ENCODE assay signal across 9 mouse cellular contexts in genomic region chr2:110085701-110086143, GRCm38 (mm10).
DNase-seq lines count a peak whose midpoint lies in the region; ATAC-seq lines count a peak whose summit lies in the region.
"Had no signal": no experiment of that assay in that cellular context is flagged by ENCODE, and none has a peak within 500 bp of the region (broad histone marks: within the 10 kb centered on the region; RNA-seq: fewer than 3 reads in every experiment).

No protein-coding gene starts in this region.

- peak; percentile 56; the same call in 1 of the 2 replicates for ATAC-seq in intestine, embryonic 16.5 days
- ATAC-seq: midbrain, embryonic 13.5 days had no signal

- no peak overlapping the region for H3K4me3 ChIP-seq in intestine, embryonic 16.5 days (ENCODE audit: low read length)
- H3K4me3 ChIP-seq: midbrain, embryonic 13.5 days had no signal

- no peak overlapping the region for H3K9ac ChIP-seq in intestine, embryonic 16.5 days (ENCODE audit: low read depth, low read length)
- H3K9ac ChIP-seq: liver, embryonic 14.5 days; midbrain, embryonic 13.5 days had no signal

- 60% methylated on average over 3 of the region's 3 CpGs for WGBS in intestine, embryonic 16.5 days

- H3K27ac ChIP-seq in intestine, embryonic 16.5 days (ENCODE audit: low read length), result no peak overlapping the region
- H3K27ac ChIP-seq: liver, embryonic 14.5 days; midbrain, embryonic 13.5 days had no signal

- DNase-seq in testis, postnatal 14 days (ENCODE audit: low spot score), result peak; percentile 5
- DNase-seq in testis, postnatal 10 days (ENCODE audit: low spot score), result no peak
- peak; percentile 68 for DNase-seq in gastrocnemius, adult 18-20 months (ENCODE audit: low spot score)
- peak; percentile 7 for DNase-seq in yolk sac, embryonic 10.5 days (ENCODE audit: low spot score)
- DNase-seq in left cerebral cortex, adult 9 months (ENCODE audit: low spot score in 2 of 2), result no peak
- no peak for DNase-seq in adrenal gland, postnatal 25 days

- H3K4me1 ChIP-seq in intestine, embryonic 16.5 days (ENCODE audit: control insufficient read depth, insufficient read depth, low read length), result no peaks in the 10 kb centered on the region
- H3K4me1 ChIP-seq: midbrain, embryonic 13.5 days had no signal

- H3K27me3 ChIP-seq in intestine, embryonic 16.5 days (replicated peaks; ENCODE audit: control insufficient read depth, insufficient read depth, low read length), result no peaks in the 10 kb centered on the region
- H3K27me3 ChIP-seq: midbrain, embryonic 13.5 days had no signal

- no peaks in the 10 kb centered on the region for H3K9me3 ChIP-seq in intestine, embryonic 16.5 days (ENCODE audit: control insufficient read depth, low read length)
- H3K9me3 ChIP-seq: midbrain, embryonic 13.5 days had no signal

- no peak overlapping the region for H3K4me2 ChIP-seq in intestine, embryonic 16.5 days (ENCODE audit: low read depth, low read length)
- H3K4me2 ChIP-seq: midbrain, embryonic 13.5 days had no signal

- no peaks in the 10 kb centered on the region for H3K36me3 ChIP-seq in intestine, embryonic 16.5 days (ENCODE audit: control insufficient read depth, insufficient read depth, low read length)
- H3K36me3 ChIP-seq: midbrain, embryonic 13.5 days had no signal

Comparison
In these comparisons a context has a peak if more than half of its experiments do, and no peak if none do; other contexts are left out.
1. DNase-seq: peak in testis, postnatal 14 days (single experiment), gastrocnemius, adult 18-20 months (single experiment) and yolk sac, embryonic 10.5 days (single experiment); none in testis, postnatal 10 days (single experiment), left cerebral cortex, adult 9 months (0 of 2) and adrenal gland, postnatal 25 days (single experiment).